Mouse (Mus musculus): ENCODE measurements around the gene Ffar2. TPM values are rescaled to one million over a fixed set of nuclear protein-coding genes. Genes with fewer than 3 reads are reported as not detected.
"Not testable (repeated sequence)": the region's sequence is repeated elsewhere in the genome, so short reads cannot be mapped to it uniquely, and the experiment has no call there.

Ffar2 gene
- total RNA-seq (2021), result not detected
- long read RNA-seq, result 0 reads

DNA sequence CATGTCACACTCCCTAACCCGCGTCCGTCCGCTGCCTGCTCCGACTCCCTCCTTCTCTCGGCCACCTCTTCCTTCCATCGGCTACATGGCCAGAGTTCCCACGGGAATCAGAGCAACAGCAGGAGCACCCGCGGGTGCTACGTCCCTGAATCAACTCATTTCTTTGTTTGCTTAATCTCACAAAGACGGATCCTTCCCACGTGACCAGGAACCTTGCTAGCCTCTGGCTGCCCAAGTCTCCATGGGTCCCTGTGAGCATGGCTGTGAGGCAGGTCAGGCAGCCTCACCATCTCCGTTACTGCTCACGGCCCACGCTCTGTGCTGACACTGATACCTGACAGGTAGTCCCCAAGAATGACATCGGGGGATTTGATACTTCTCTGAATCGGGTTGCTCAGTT, at the start of gene Ffar2:
Ffar2 (minus strand) TSS at position 101 of the 400 bp plus-strand sequence.
- DNase-seq (ENCODE audit: low spot score in 2 of 2), result no peak

DNA sequence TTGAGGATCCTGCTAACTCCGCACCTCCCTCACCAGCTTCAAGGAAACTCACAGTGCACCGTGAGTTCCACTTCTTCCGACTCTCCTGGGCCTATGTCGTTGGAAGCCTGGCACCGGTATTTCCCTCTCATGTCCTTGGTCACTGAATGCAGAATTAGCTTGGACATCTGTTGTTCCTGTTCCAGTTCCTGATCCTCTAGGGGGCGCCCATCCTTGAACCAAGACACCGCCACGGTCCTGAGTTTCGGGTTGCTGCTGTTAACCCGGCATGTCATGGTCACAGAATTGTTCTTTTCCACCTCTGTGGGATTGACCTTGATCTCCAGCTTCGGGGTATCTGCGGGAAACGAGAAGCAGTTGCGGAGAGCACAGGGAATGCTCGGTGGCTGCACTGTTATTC, 49.5 kb upstream of the Ffar2 start:
- peak; percentile 20 to 78 for DNase-seq (ENCODE audit: low spot score in 2 of 2)

DNA sequence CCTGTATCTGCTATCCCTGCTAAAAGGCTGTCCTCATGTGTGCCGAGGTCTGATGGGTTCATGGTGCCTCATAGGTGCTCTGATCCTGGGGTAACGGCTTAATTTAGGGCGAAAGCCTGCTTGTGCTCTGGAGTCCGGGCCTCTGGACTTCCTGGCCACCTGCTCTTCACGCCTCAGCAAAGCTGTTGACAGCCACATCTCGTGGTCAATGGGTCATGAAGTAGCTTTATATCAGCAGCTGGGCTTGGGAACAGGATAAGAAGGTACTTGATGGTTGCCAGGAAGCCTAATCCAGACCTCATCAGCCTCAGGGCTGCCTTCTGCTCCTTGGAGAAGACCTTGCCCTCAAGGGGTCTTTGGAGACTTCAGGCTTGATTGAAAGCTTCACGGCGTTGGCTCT, 39.8 kb upstream of the Ffar2 start:
- DNase-seq (ENCODE audit: low spot score in 2 of 2), result no peak

DNA sequence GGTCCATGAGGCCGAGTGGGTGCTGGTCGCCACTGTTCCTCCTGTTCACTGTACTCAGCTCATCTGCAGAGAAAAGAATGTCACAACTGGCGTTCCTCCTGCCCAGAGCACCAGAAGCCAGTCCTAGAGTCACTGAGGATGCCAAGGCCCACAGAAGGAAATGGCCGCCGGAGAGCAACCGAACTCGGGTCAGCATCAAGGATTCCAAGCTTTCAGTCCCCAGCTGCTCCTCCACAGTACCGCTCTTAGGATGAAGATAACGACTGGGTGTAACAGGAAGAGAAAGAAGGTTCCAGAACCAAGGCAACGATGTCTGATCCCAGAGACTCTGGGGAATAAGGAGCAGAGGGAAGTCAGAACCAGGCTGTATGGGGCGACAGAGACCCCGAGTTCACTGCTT, 37.9 kb upstream of the Ffar2 start, which contains the start of gene Ffar1:
Ffar1 (minus strand) TSS at position 101 of the 400 bp plus-strand sequence.
- DNase-seq (ENCODE audit: low spot score in 2 of 2), result no peak

DNA sequence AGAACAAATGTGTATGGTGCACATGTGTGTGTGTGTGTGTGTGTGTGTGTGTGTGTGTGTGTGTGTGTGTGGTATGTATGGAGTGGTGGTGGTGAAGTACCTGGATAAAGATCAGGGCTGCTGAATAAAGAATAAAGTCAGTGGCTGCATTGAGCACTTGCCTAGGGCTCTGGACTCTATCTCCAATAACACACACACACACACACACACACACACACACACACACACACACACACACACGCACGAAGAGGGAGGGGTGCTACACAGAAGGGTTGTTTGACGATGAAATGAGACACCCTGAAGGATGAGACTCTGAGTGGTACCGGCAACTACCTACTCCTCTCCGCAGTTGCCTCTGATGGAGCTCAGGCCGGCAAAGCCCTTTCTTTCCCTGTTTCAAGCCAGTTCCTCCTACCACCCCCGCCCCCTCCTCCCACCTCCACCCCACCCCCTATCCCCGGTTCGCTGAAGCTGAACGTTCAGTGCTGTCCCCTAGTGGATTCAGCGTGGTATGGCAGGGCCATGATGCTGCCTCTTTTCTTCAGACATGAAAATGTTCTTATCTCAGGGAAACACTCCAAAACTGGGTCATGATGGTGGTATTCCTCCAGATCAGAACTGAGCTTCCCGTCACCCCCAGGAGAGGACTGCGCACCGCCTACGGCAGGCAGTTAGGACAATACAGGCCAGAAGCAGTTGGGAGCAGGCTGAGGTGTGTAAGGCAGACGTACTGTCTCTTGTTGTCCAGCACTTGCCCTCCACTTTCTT, 36.2 kb upstream of the Ffar2 start:
- DNase-seq (ENCODE audit: low spot score in 2 of 2), result peak in 1 of 2 experiments; percentile 63

DNA sequence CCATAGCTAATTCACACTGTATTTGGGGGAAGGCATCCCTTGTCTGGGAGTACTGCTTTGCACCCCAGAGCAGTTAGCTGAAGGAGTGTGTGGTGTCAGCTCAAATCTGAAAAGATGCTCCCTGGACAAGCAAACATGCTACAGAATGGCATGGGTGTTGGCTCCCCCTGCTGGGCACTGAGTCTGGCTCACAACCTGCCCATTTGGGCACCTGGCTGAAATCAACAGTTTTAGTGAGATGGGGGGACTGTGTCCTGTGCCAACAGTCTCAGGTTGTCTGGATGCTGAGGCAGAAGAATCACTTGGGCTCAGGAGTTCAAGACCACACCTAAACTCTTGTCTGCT, 35.7 kb upstream of the Ffar2 start:
- DNase-seq (ENCODE audit: low spot score in 2 of 2), result peak; percentile 54 to 81

DNA sequence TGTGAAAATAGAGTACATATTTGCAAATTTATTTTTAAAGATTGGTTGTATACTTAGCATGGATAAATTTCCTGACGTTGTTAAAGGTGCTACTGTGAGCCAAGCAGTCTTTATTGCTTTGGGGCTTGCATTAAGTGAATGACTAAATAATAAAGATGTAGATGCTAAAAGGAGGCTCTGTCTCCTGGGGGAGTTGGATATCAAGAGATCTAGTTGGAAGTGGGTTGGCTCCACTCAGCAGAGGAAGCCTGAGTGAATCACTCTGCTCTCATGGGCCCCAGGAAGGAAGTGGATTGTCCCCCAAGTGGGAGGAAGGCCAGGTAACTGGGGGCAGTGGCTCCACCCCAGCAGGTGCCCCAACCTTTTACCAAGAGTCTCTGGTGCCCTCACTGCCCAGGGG, 34.2 kb upstream of the Ffar2 start:
- no peak for DNase-seq (ENCODE audit: low spot score in 2 of 2)

DNA sequence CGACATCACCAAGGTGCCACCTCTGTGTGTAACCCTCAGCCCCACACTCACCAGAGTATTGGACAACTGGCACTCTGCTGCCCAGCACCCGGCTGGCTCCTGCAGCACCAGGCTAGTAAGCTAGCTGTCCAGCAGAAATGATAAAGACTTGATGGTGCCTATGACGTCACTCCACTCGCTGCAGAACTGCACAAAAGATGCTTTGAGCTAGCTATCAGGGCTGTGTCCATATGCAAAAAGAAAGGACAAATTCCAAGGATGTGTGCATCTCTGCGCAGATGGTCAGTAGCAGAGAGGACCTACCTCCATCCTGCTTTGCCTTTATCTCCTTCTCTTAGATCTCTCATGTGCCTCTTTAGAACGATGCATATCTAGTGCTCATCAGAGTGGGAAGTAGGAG, 32.5 kb upstream of the Ffar2 start, which contains the start of gene Ffar3:
Ffar3 (minus strand) TSS at position 101 of the 400 bp plus-strand sequence.
- DNase-seq (ENCODE audit: low spot score in 2 of 2), result no peak

DNA sequence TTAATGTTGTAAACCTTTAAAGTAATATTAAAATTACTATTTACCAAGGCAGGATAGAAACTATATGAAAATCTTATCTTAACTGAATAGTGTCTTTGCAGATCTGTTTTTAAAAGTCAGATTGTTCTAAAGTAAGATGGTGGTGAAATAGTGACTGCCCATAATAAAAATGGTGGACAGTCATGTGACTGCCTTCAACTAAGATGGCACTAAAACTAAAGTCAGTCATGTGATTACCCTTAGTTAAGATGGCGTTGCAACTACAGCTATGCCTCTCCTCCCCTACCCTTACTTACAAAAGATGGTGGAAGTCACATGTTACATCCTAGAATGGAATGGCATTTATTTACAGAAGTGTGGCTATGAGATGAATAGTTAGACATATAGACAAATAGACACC, 27.8 kb upstream of the Ffar2 start:
- DNase-seq (ENCODE audit: low spot score in 2 of 2), result no peak

DNA sequence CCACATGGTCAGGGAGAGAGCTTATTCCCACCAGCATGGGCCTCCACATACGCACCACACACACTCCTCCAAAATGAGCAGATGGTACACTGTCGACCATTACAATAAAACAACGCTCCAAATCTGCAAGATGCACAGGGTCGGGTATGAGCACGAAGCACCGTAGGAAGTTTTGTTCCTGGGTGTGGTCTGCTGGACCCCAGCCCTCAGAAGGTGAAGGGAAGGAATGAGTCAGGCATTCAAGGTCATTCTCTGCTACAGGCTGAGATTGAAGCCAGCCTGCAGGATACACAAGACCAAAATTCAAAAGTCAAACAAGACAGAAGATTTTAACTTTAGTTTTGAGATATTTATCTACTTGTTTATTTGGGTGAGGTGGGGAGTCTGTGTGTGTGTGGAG, 24.4 kb upstream of the Ffar2 start:
- no peak for DNase-seq (ENCODE audit: low spot score in 2 of 2)

DNA sequence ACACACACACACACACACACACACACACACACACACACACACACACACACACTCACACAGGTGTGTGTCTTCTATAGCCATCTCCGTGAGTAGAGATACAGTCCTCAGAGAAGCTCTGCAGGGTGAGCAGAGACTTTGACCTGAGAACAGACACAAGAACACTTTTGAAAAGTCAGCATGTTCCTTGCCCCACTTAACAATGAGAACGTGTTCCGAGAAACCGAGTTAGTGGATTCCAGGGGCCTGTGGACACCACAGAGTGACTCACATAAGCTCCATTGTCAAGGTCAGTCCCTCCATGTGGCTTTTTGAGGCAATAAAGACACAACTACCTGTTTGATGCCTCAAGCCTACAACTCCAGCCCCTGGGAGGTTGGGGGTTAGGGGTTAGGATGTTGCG, 23.8 kb upstream of the Ffar2 start:
- DNase-seq (ENCODE audit: low spot score in 2 of 2), result no peak

DNA sequence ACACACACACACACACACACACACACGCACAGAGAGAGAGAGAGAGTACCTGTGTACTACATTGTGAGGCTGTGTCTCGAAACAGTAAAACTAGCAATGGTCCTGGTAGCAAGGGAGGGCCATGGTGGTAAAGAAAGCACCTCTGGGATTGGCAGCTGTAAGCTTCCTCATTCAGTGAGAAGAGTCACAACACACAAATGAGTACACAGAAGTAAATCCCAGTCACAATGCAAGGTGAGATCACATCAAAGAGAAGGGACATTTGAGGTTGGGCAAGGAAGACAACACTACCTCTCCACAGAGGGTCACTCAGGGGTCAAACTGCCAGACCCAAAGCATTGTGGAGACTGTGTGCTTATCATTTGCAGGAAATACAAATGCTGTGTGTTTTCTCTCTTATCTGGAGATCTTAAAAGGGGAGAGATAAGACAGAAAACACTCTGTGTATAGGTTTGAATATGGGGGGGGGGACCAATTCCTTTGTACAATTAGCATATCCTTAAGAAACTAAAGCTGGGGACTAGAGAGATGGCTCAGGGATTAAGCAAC, 23.0 kb upstream of the Ffar2 start:
- DNase-seq (ENCODE audit: low spot score in 2 of 2), result no peak

DNA sequence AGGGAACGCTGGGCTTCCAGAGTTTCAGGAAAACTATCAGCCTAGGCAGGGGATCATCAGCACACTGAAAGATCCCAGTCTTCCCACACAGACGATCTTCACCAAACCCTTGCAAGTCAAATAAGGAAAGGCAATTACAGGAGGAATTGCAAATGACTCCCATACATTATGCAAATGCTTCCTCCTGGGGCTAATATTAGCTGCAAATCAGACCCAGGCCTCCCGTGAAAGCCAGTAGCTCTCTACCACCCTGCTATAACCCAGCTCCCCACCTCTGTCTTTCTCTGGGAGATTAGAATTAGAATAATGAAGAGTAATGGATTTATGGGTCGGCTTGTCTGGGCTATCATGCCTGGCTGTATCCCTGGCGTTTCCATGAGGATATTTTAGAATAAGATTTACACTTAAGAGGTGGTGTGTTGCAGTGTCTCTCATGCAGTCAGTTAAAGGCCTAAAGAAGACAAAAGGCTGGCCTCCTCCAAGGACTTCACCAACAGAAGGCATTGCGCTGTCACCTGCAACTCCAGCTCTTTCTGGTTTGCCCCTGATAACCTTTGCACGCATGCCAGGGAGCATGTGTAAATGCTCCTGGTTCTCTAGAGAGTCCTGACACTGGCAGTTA, 21.2 kb upstream of the Ffar2 start:
- no peak for DNase-seq (ENCODE audit: low spot score in 2 of 2)

DNA sequence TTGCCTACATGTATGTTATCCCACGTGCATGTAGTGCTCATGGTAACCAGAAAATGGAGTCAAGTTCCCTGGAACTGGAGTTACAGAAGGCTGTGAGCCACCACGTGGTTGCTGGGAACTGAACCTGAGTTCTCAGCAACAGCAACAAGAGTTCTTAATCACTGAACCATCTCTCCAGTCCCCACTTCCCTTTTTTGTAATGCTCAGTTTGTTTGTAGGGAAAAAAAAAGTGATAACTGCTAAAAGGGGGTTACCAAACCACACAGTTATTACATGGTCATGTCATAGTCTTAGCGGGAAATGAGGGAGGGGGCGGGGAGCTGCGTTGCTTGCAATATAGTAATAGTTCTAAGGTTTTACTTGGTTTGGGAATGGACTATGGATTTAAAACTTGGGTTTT, 18.5 kb upstream of the Ffar2 start:
- DNase-seq (ENCODE audit: low spot score in 2 of 2), result no peak

DNA sequence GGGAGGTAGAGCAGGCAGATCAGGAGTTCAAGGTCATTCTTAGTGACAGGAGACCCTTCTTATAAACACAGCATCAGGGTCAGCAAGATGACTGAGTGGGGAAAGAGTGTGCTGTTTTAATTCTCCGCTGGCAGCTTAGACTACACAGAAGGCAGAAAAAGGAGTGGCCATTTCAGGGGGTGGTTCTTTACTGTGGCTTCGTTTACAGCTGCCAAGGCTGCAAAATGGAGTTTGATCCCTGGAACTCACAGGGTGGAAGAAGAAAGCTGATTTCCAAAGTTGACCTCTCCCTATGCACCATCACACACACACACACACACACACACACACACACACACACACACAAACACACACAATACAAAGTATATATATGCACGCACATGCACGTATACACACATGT, 17.8 kb upstream of the Ffar2 start:
- DNase-seq (ENCODE audit: low spot score in 2 of 2), result no peak

DNA sequence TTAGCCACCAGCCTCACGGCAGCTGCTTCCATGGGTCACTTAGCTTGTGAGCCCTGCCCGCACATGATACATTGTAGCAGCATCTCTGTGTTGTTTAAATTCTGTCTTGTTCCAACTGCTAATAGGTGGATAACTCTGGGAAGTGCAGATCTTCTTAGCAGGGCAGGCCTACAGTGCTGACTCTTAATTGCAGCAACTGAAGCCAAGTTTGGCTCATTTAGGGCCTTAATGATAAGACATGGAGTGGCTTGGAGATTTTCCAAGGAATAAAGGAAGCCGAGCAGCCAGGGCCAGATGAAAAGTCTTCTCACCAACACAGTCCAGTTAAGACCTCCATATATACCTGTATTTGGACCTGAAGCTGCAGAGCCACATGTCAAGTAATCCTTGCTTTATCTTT, 16.7 kb upstream of the Ffar2 start:
- no peak for DNase-seq (ENCODE audit: low spot score in 2 of 2)

DNA sequence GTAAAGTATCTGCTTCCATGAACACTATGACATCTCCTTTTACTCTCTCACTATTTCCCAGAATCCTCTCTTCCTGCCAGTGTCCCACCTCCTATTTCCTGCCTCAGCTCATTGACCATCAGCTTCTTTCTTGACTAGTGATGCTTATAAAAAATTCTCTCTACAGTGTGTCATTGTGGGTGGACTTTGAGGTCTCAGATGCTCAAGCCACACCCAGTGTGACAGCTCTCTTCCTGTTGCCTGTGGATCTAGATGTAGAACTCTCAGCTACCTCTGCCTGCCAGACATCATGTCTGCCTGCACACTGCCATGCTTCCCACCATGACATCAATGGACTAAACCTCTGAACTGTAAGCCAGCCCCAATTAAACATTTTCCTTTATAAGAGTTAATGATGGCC, 13.7 kb upstream of the Ffar2 start:
- no peak for DNase-seq (ENCODE audit: low spot score in 2 of 2)

DNA sequence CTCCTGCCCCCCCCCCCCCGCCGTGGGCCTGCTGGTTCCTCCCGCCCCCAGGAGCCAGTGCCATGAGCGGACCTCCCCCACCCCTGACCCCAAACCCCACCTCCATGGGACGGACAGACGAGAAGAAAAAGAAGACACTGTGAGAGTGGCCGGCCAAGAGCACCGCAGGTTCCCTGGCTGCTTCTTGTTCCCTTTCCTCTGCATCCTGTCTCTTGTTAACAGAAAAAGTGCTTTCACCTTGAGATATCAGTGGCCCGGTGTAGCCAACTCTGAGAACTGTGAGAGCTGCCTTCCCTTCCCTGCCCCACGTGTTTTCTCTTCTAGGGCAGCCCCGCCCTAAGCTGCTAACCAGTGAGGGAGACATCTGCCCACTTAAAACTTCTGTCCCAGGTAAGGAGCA, 9.1 kb upstream of the Ffar2 start:
- not testable (repeated sequence) for DNase-seq (ENCODE audit: low spot score in 2 of 2)

DNA sequence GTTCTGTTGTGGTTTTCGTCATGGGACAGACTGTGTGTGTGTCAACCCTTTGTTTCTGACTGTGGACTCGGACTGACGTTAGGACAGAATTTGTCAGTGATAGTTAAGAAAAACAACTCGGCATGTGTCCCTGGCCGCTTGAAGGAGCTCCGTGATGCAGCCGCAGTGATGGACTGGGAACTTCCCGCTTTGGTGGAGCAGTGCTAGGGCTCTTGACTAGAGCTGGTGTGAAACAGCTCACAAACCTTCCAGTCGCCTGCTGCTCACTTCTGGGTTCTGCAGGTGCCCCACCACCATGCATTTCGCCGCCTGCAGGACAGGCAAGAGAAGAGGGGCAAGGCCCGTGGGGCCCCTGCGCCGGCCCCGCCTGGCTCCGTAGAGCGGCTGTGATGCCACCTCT, 8.7 kb upstream of the Ffar2 start:
- DNase-seq (ENCODE audit: low spot score in 2 of 2), result no peak

DNA sequence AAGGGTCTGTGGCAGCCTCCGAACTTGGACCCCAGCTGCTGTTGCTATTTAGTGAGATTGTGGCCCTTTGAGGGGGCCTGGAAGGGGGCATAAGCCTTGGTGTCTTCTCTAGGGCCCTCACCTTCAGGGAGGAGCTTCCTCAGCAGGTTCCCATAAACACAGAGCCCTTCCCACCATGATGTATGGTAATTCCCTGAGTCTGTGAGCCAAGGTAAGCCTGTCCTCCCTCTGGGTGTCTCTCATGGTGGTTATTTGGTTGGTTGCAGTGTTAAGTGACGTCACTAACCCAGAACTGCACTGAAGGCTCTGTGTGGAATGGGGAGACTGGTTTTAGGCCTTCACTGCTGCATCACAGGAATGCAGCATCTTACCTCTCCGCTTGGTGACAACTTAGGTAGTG, 5.9 kb upstream of the Ffar2 start:
- no peak for DNase-seq (ENCODE audit: low spot score in 2 of 2)

DNA sequence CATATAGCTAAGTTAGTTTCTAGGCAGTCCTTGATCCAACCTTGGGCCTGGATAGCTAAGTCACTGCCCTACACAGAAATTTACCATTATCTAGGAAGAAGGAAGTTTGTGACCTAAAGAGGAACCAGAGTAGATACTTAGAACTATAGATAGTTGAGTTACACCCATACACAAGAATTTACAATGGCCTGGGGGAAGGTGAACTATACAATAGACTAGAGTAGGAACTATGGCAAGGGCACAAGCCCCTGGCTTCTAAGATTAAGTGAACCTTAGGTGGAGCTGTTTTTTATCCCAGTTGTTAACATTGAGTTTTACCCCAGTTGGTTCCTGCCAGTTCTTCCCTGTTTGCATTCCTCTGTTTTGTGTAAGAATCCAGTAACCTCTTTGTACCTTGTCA, 5.3 kb upstream of the Ffar2 start:
- DNase-seq (ENCODE audit: low spot score in 2 of 2), result not testable (repeated sequence)

DNA sequence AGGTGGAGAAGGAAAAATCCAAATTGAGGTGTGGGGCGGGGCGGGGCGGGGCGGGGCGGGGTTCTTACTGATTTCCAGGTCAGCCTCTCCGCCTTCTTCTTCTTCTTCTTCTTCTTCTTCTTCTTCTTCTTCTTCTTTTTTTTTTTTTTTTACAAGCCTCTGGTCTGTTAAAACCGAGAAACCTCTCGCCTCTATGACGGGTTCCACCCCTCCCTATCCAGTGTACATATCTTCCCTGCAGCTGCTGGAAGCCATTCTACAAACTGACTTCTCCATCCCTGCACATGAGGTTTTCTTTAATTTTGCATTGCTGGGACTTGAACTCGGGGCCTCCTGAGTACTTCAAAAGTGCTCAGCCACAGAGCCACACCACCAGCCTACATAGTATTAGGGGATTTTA, 3.1 kb upstream of the Ffar2 start:
- DNase-seq (ENCODE audit: low spot score in 2 of 2), result no peak

DNA sequence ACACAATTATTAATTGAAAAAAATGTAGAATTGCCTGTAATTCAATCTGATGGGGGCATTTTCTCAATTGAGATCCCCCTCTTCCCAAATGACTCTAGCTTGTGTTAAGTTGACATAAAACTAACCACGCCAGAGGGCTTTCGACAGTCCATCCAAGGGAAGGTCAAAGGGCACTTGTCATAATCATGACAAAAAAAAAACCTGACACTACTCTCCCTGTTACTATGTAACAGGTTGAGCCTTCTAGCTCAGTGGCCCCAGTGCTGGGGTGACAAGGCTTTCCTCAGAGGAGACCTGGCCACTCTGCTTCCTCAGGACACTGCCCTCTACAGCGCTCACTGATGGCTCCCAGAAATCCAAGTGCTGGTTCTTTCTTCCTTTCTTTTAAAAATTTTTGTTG, 731 bp upstream of the Ffar2 start:
- DNase-seq (ENCODE audit: low spot score in 2 of 2), result no peak

All from layer of hippocampus, adult 18-20 months (tissue).